Mouse (Mus musculus) frontal cortex, adult (tissue): ENCODE measurements around the gene Ghdc.

Source experiments
- ATAC-seq: cut with Nextera tagmentation; 2 replicates; pipeline ENCODE4 v1.9.2; 2017; ENCODE audit warnings: mild to moderate bottlenecking, moderate library complexity, mixed read lengths; ENCODE audit not compliant: low TSS enrichment

Ghdc gene

GRCm38 (mm10) chr11:100782568-100782967 lies 11.8 kb upstream of the Ghdc start:
- ATAC-seq = no peak

DNA sequence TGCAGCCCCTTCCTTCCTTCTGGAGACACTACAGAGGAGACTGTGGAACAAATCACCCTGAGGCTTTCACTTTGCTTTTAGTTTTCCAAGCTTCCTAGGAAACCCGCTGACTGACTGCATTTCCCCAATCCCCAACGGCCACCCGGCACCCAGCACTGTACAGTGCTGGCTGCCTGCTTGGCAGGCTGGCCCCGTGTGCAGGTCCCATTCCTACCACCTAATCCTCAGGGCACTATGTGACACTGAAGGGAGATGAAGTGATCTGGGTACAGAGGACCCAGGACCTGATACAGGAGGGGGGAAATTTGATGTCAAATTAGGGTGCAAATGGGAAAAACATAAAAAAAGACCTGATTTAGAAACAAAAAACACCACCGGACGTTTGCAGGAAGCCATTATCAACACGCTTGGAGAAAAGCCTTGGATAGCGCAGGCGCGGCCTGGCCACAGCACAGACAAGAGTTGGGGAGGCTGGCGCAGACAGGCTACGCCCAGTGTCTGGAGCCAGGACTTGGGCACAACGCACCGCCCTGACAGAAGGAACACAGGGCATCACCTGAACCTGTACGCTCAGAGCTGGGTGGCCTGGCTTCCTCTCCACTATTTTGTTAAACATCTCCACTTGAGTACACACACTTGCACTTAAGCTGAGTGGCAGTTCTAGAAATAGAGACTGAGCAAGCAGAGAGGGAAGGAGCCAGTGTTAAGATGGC lies 11.2 kb upstream of the Ghdc start:
- ATAC-seq = no peak

GRCm38 (mm10) chr11:100780247-100780646 lies 9.5 kb upstream of the Ghdc start:
- ATAC-seq = no peak

DNA sequence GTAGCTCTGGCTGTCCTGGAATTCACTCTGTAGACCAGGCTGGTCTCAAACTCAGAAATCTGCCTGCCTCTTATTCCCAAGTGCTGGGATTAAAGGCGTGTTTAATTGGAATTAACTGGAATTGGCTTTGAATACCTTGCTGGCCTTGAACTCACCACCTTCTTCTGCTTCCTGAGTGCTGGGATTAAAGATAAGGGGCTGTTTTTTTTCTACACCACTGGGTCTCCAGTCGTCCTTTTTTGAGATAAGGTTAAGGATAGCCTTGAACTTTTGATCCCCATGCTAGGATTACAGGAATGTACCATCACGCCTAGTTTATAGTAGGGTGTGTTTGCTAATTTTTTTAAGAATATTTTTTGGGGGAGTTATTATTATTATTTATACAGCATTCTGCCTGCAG lies 7.3 kb upstream of the Ghdc start:
- ATAC-seq = no peak

GRCm38 (mm10) chr11:100775921-100776320 lies 5.2 kb upstream of the Ghdc start:
- ATAC-seq = no peak

- no peak for ATAC-seq
Measured at GRCm38 (mm10) chr11:100774261-100774660, 3.5 kb upstream of the Ghdc start.

GRCm38 (mm10) chr11:100769980-100770379 lies 777 bp downstream of the Ghdc start:
- ATAC-seq = peak; percentile 24; the same call in 1 of the 2 replicates

DNA sequence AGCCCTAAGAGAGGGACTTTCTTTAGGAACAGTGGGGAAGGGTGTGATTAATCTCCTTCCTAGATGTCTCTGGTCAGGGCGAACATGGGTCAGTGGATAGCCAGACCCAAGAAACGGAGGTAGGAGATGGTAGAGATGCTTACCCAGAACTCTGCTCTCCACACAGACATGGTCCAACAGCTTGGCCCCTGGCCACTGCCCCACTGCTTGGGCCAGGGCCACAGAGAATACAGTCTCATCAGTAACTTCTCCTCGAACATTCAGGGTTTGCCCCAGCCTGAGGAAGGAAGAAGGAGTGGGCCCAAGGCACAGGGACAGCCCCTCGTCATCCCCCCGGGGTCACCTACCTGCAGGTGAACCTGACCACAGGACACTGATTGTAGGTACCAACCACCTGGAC lies 2.9 kb downstream of the Ghdc start:
- ATAC-seq = no peak

GRCm38 (mm10) chr11:100766726-100767125 lies 4.0 kb downstream of the Ghdc start:
- no peak for ATAC-seq

DNA sequence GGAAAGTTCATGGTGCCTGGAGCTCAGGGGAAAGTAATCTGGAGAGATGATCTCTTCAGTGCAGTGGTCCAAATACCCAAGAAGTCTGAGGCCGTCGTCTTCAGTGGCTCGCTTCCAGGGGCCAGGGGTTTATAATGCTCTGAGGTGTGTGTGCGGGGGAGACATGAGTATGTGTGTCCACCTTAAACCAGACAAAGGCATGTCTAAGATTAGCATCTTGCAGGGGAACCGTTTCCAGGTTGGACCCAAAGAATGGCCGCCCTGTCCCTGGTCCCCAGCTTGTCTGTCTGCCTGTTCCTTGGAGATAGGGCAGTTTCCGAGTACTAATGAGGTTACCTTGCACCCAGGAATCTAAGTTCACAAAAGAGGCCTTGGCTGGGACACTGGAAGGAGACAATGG lies 7.9 kb downstream of the Ghdc start, which contains the start of gene Hcrt:
TSS of gene Hcrt (minus strand) at position 101 of the 400 bp plus-strand sequence.
- ATAC-seq = no peak

DNA sequence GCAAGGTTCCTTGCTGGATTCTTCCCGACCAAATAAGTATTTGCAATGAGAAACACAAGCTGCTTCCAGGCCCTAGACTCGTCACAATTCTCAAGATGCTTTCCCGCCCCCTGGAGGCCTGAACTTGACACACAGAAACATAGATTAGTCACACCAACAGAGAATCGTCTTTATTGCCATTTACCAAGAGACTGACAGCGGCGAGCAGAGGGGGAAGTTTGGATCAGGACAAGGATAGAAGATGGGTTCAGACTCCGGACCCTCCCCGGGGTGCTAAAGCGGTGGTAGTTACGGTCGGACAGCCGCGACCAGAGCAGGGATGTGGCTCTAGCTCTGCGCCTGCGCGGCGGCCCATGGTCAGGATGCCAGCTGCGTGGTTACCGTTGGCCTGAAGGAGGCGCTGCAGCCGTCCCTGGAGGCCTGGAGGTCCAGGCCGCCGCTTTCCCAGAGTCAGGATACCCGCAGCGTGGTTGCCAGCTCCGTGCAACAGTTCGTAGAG lies 9.2 kb downstream of the Ghdc start:
- peak; percentile 68 for ATAC-seq

DNA sequence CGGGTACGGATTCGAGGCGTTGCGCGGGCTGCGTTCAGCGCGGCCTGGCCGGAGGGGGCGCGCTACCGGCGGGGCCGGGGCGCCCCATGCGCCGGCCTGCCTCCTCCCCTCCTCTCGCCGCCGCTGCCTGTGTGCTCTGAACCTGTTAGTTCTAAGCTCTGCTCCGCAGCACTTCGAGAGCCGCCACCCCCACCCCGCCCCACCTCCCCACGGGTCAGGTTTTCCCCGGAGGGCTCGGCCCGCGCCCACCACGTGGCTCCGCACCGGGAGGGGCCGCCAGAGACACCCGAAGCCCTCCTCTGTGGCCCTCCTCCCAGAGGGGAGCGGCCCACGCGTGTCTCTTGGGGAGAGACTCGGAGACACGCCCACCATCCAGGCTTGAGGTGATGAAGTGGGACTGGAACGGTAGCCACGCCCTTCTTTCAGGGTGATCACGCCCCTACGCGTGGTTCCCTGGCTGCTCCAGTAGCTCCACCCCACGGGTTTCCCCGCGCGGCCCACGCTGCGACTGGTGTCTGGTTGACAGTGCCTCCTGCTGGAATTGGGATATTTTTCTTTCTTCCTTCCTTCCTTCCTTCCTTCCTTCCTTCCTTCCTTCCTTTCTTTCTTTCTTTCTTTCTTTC lies 11.0 kb downstream of the Ghdc start, which contains the start of gene Kcnh4:
TSS of gene Kcnh4 (minus strand) at position 332 of the 623 bp plus-strand sequence.
- ATAC-seq = peak; percentile 72

GRCm38 (mm10) chr11:100758707-100759610 lies 11.8 kb downstream of the Ghdc start:
- ATAC-seq = no peak

DNA sequence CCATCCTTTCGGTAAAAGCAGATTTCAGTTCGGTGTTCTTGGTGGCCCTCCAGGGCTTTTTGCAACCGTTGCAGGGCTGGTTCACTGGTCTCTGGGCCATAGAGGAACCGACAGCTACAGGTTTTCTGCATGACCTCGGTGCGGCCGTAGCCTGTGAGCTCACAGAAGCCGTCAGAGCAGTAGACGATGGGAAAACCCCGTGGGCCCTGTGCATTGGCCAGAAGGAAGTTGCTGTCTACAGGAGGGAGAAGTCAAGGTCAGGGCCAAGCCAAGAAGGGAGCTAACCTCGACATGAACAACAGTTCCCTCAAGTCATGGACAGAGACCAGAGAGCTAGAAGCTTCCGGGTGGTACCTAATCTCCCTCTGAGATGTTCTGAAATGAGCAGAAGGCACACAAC lies 13.2 kb downstream of the Ghdc start:
- ATAC-seq = no peak

DNA sequence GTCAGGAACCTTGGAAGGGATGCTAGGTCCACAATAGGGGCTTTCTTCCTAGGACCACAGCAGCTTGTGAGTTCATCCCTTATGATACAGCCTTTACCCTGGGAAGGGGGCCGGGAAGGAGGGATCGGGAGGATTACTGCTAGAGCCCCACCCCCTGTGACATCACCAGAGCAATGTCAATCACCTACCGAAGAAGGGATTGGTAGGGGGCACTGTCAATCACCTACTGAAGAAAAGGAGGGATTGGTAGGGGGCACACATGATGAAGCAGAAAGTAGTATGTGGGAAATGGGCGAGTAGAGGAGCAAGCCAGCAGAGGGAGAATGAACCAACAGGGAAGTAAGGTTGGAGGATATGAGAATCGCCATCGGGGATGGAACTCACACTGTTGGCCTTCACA lies 14.3 kb downstream of the Ghdc start:
- no peak for ATAC-seq

GRCm38 (mm10) chr11:100754693-100755057 lies 16.1 kb downstream of the Ghdc start:
- ATAC-seq = peak; percentile 34; the same call in 1 of the 2 replicates

DNA sequence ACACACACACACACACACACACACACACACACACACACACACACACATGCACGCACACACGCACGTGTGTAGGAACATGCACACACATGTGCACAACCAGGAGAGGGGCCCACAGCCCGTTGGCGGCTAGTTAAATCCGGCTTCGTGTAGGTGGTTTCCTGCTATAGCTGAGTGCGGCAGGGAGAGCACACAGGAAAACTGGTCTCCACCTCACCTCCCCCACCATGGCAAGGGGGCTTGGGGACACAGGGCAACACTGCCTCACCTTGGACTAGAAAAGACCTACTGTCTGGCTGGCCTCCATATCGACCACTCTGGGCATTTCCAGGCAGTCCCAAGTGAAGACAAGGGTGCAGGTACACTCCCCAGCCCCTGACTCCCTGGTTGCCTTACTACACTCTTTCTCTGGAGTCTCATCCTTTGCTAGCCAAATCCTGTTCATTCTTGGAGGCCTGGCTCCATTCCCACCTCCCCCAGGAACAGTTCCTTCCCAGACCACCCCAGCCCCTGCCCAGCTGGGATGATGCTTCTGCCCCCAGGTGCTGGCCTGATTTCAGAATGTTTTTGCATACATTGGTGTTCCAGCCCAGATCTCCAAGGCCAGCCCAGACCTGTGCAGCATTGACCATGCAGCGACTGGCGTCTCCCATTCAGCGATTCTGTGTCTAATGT lies 16.6 kb downstream of the Ghdc start:
- peak; percentile 45; the same call in 1 of the 2 replicates for ATAC-seq

DNA sequence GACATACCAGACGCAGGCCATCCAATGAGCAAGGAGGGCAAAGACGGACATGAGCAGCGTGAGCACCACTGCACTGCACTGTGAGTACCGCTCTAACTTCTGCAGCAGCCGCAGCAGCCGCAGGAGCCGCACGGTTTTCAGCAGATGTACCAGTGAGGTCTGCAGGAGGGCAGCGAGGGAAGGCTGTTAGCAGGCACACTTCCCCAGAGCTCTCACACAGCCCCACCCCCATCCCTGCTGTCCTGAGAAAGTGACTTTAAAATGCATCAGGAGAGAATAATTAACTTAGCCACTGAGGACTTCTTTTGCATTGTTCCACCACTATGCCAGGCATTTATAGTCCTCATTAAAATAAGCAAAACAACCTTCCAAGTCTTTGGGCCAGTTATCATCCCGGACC lies 18.5 kb downstream of the Ghdc start:
- ATAC-seq = no peak

- ATAC-seq = no peak
Measured at GRCm38 (mm10) chr11:100750127-100750526, 20.6 kb downstream of the Ghdc start.

- peak; percentile 29; the same call in 1 of the 2 replicates for ATAC-seq
Measured at GRCm38 (mm10) chr11:100749469-100749868, 21.3 kb downstream of the Ghdc start.

GRCm38 (mm10) chr11:100748620-100749019 lies 22.1 kb downstream of the Ghdc start:
- ATAC-seq = peak; percentile 62

- ATAC-seq = no peak
Measured at GRCm38 (mm10) chr11:100747114-100747513, 23.6 kb downstream of the Ghdc start.
